Mouse (Mus musculus) spleen, postnatal 36 days (tissue): ENCODE results near the gene Gm5152.
"Not testable (repeated sequence)": the region's sequence is repeated elsewhere in the genome, so short reads cannot be mapped to it uniquely, and the experiment has no call there.

ENCODE experiments used
- DNase-seq, 2 experiments: peaks; one replicate each; pipeline ENCODE4 v3.0.0; 2022; ENCODE audit warnings: low spot score in 2 of 2, mixed read lengths in 1 of 2

Gene Gm5152

DNA sequence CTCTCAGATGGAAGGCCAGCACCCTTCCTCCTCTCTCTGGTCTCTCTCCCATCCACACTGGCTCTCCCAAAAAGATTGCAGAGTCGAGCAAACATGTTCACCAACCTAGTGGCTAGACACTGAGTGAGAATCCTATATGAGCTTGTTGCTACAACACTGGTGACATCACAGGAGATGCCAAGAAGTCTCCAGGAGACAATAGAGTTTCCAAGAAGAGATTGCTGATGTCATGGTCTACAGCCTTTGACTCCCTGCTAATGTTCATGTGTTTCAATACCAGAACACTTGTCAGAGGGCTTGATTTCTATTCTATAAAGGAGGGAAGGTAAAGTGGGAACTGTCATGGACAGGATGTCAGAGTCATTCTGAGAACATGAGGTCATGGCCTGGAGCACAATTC is at the start of gene Gm5152:
Gene Gm5152, minus strand, starts transcription at position 101 of the 400 bp plus-strand sequence.
- DNase-seq, result not testable (repeated sequence)

DNA sequence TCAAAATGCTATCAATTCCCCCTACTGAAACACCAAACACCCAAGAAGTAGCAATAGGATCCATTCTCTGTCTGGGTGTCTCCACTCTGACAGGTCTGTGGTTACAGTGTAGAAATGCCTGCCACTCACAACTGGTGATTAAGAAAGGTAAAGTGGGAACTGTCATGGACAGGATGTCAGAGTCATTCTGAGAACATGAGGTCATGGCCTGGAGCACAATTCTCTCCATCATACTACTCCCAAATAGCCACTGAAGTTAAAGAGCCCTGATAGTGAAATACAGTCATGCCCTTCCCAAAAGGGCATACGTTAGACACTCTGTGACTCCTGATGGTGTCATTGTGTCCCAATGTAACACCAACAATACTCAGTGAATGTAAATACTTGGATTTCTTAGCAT is 8.4 kb upstream of the Gm5152 start:
- DNase-seq, result not testable (repeated sequence)

DNA sequence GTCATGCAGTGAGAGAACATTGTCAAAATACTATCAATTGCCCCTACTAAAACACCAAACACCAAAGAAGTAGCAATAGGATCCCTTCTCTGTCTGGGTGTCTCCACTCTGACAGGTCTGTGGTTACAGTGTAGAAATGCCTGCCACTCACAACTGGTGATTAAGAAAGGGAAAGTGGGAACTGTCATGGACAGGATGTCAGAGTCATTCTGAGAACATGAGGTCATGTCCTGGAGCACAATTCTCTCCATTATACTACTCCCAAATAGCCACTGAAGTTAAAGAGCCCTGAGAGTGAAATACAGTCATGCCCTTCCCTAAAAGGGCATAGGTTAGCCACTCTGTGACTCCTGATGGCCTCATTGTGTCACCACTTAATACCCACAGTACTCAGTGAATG is 556 bp downstream of the Gm5152 start:
- not testable (repeated sequence) for DNase-seq

DNA sequence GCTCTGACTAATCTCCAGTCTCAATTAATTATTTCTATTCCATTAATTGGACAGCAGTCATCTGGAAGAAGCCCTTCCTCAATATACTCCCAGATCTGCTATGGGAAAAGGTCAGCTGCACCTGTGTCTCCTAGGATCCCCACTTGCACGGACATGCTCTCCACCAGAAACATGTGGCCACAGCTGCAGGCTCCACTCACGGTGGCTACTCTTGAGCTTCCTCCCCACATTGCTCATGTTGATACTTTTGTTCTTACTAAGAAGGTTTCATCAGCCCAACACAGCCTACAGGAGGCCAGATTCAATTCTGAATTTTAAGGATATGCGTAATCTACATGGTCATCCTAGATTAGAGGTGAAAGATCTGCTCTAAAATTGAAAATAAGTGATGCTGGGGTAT is 5.9 kb downstream of the Gm5152 start:
- not testable (repeated sequence) for DNase-seq

DNA sequence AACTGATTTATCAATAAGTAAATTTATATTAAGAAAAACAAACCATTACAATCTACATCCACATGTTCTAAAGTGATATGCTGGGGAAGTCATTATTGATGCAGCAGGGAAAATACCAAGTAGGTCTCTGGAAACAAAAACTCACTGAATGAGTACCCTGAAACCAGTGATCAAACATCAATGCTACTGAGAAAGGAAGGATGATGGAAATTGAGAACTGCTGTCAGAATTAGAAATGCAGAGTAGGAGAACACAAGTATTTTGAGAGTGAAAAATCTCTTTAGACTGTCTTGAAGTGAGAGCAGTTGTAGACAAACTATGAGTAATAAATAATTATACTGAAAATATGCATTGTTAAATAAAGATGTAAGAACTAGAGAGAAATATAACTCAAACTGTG is 26.0 kb downstream of the Gm5152 start:
- no peak for DNase-seq

DNA sequence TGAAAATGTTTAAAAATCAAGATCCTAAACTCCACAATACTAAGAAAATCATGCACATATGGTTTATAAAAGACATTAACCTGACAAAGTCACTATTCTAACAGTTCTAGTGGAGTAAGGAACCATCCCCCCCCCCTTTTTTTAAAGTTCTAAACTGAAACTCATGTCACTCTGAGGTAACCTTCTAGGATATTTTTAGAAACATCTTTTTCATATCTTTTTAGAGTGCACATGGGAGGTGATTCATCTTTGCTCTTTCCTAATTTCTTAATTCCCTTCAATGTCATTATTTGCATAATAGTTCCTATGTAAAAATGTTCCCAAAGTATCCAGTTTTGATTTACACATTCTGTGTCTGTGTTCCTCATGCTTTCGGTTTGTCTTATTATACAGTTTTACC is 43.3 kb downstream of the Gm5152 start:
- no peak for DNase-seq

DNA sequence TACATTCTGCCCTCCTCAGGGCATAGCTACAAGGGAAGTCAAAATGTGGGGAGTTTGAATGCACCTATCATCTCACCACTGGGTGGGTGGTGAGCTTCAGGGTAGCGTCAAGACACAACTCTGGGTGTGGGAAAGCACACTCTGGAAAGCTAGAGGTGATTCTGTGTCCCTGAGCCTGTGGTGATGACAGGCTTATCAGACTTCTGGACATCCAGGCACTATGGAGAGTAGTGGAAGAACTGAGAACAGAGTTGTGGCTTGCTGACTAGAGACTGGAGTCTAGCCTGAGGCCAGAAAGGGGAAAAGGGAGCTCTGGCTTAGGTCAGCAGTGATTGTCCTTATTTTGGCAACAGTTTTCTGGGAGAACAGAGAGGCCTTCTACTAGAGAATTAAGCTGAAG is 49.4 kb downstream of the Gm5152 start:
- no peak for DNase-seq
